Mouse (Mus musculus) liver, postnatal 0 days (tissue): ENCODE measurements at regions not wholly inside any gene's neighbourhood (a gene's known extent, or its start where the extent isn't known, plus 50 kb on each side); places are given as distances from the start of the nearest gene placed in this dataset.

Experiments
- CTCF ChIP-seq: sonication (generic); IDR thresholded peaks from 2 replicates; pipeline ENCODE4 v1.5.1; 2016; ENCODE audit warnings: antibody characterized with exemption, low read depth
- EP300 ChIP-seq: IDR thresholded peaks from 2 replicates; pipeline ENCODE4 v1.6.1; 2016; ENCODE audit warnings: antibody characterized with exemption, low read depth, mild to moderate bottlenecking

DNA sequence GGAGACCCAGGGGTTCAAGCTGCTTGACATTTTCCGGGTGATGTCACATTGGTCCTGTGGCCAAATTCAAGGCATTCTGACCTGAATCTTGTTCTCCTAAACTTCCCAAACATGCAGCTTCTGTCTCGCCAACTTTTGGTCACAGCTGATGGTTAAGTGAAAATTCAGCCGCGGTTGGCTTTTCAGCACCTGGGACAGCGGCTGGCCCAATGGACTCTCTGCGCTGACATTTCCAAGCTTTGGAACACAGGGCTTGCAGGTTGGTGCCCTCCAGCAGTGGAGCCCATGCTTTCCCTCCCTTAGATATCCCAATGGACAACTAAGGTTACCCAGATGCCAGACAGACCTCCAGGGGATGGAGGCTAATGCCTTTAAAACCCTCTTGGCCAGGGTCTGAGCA, 100.2 kb downstream of the Aipl1 start:
- TF ChIP-seq CTCF (no peak), EP300 (no peak)
